Mouse (Mus musculus): ENCODE results near the gene Il22ra1. TPM values are rescaled to one million over a fixed set of nuclear protein-coding genes. Genes with fewer than 3 reads are reported as not detected.
A peak's percentile ranks its signal among the peaks of the same experiment; 100 is the strongest.

Il22ra1 gene
- total RNA-seq, 2 experiments from 2014 or later = not detected

- no peak for ATAC-seq (replicated peaks; ENCODE audit: low FRiP score, low TSS enrichment, poor library complexity, severe bottlenecking)
Observed at GRCm38 (mm10) chr4:135764700-135765099, 36.7 kb downstream of the Il22ra1 start.

- no peak for ATAC-seq (replicated peaks; ENCODE audit: low FRiP score, low TSS enrichment, poor library complexity, severe bottlenecking)
Observed at GRCm38 (mm10) chr4:135765707-135766106, 37.7 kb downstream of the Il22ra1 start.

- no peak for ATAC-seq (replicated peaks; ENCODE audit: low FRiP score, low TSS enrichment, poor library complexity, severe bottlenecking)
Observed at GRCm38 (mm10) chr4:135766976-135767375, 39.0 kb downstream of the Il22ra1 start.

- ATAC-seq (replicated peaks; ENCODE audit: low FRiP score, low TSS enrichment, poor library complexity, severe bottlenecking) = peak; percentile 56; the same call in 1 of the 2 replicates
Observed at GRCm38 (mm10) chr4:135768572-135769526, 40.9 kb downstream of the Il22ra1 start.

- no peak for ATAC-seq (replicated peaks; ENCODE audit: low FRiP score, low TSS enrichment, poor library complexity, severe bottlenecking)
Observed at GRCm38 (mm10) chr4:135770611-135771305, 42.8 kb downstream of the Il22ra1 start.

GRCm38 (mm10) chr4:135771592-135771991, 43.6 kb downstream of the Il22ra1 start:
- no peak for ATAC-seq (replicated peaks; ENCODE audit: low FRiP score, low TSS enrichment, poor library complexity, severe bottlenecking)

- ATAC-seq (replicated peaks; ENCODE audit: low FRiP score, low TSS enrichment, poor library complexity, severe bottlenecking) = no peak
Observed at GRCm38 (mm10) chr4:135772671-135773070, 44.7 kb downstream of the Il22ra1 start.

GRCm38 (mm10) chr4:135774496-135774895, 46.5 kb downstream of the Il22ra1 start:
- ATAC-seq (replicated peaks; ENCODE audit: low FRiP score, low TSS enrichment, poor library complexity, severe bottlenecking) = no peak

- no peak for ATAC-seq (replicated peaks; ENCODE audit: low FRiP score, low TSS enrichment, poor library complexity, severe bottlenecking)
Observed at GRCm38 (mm10) chr4:135776850-135777249, 48.9 kb downstream of the Il22ra1 start.

GRCm38 (mm10) chr4:135779661-135780060, 51.7 kb downstream of the Il22ra1 start:
- ATAC-seq (replicated peaks; ENCODE audit: low FRiP score, low TSS enrichment, poor library complexity, severe bottlenecking) = no peak

- ATAC-seq (replicated peaks; ENCODE audit: low FRiP score, low TSS enrichment, poor library complexity, severe bottlenecking) = no peak
Observed at GRCm38 (mm10) chr4:135780255-135780654, 52.3 kb downstream of the Il22ra1 start.

- ATAC-seq (replicated peaks; ENCODE audit: low FRiP score, low TSS enrichment, poor library complexity, severe bottlenecking) = no peak
Observed at GRCm38 (mm10) chr4:135781304-135781703, 53.3 kb downstream of the Il22ra1 start.

- ATAC-seq (replicated peaks; ENCODE audit: low FRiP score, low TSS enrichment, poor library complexity, severe bottlenecking) = no peak
Observed at GRCm38 (mm10) chr4:135786581-135786980, 58.6 kb downstream of the Il22ra1 start.

GRCm38 (mm10) chr4:135787271-135787670, 59.3 kb downstream of the Il22ra1 start:
- no peak for ATAC-seq (replicated peaks; ENCODE audit: low FRiP score, low TSS enrichment, poor library complexity, severe bottlenecking)

GRCm38 (mm10) chr4:135789135-135789534, 61.2 kb downstream of the Il22ra1 start:
- ATAC-seq (replicated peaks; ENCODE audit: low FRiP score, low TSS enrichment, poor library complexity, severe bottlenecking) = no peak

GRCm38 (mm10) chr4:135792821-135793220, 64.8 kb downstream of the Il22ra1 start:
- ATAC-seq (replicated peaks; ENCODE audit: low FRiP score, low TSS enrichment, poor library complexity, severe bottlenecking) = no peak

GRCm38 (mm10) chr4:135797931-135798330, 70.0 kb downstream of the Il22ra1 start:
- 0 out of 2 replicates have a peak, but pooled peaks have one; percentile 29 for ATAC-seq (replicated peaks; ENCODE audit: low FRiP score, low TSS enrichment, poor library complexity, severe bottlenecking)

GRCm38 (mm10) chr4:135801543-135801942, 73.6 kb downstream of the Il22ra1 start:
- peak; percentile 66 for ATAC-seq (replicated peaks; ENCODE audit: low FRiP score, low TSS enrichment, poor library complexity, severe bottlenecking)

Data from megakaryocyte-erythroid progenitor cell, adult 5-6 weeks (primary cell).